Mouse (Mus musculus): Measurements from ENCODE around the gene Rpgrip1l.

Gene Rpgrip1l

DNA sequence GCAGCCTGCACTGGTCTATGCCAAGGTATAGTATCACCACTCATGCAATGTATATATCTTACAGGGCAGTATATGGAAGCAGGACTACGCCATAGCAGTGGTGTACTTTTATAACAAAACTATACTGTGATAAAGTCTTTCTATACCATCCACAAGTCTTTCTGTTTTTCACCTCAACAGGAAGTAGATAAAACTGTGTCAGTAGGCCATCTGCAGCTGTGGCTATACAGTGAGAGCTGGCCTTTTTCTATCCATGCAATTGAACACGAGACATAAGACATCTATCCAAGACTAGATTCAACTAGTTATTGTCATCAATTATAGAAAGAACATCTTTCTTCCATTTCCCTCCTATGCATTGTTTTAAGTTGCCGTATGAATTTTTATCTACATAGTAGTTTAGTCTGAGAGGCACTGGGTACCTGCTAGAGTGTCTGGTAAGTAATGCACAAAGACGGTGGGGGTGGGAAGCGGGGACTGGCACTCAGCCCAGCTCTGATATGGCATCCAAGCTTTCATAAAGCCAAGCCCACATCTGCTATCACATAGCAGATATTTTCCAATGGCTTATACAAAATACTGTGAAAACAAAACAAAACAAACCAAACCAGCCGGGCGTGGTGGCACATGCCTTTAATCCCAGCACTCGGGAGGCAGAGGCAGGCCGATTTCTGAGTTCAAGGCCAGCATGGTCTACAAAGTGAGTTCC, 63.1 kb downstream of the Rpgrip1l start:
- Histone ChIP-seq H3K4me1 (replicated peaks; ENCODE audit: low read depth, low read length) (no peaks in the 10 kb centered on the region), H3K36me3 (ENCODE audit: insufficient read depth, low read length) (no peaks in the 10 kb centered on the region), H3K27me3 (ENCODE audit: insufficient read depth, low read length) (no peaks in the 10 kb centered on the region), H3K9me3 (ENCODE audit: low read length) (no peaks in the 10 kb centered on the region), H3K4me3 (replicated peaks; ENCODE audit: low read length) (no peak overlapping the region)
- TF ChIP-seq NANOG (IDR thresholded peaks at IDR 0.05; ENCODE audit: borderline replicate concordance, low read length) (no peak), CTCF (conservative IDR thresholded peaks at IDR 0.05; ENCODE audit: low read length) (no peak), POU5F1 (IDR thresholded peaks at IDR 0.05; ENCODE audit: borderline replicate concordance, low read length) (no peak)

DNA sequence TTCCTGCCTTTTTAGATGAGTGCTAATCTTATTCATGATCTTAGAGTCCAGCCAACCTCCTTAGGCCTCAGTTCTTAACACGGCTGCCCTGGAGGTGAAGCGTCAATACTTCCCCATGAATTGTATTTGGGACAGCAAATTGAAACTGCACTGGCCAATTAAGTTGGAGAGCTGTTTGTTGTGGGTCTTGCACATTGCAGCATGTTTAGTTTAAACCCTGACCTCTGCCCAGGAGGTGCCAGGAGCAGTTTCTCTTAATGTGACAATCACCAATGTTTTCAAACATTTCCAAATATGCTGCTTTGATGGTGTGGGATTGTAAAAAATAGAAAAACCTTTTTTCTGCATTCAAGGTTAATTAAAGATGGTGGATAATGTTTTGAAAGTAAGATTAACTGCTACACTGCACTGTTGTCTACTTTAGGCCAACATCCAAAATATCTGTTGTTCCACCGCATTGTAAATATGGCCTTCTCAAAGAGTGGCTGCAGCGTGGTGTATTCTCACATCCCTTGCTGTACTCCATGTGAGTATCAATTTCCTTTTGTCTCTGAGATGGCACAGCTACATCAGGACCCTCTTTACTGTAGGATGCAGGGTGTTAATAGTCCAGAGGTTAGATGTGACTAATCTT, 67.1 kb downstream of the Rpgrip1l start:
- Histone ChIP-seq H3K27me3 (ENCODE audit: insufficient read depth, low read length) (no peaks in the 10 kb centered on the region), H3K9me3 (ENCODE audit: low read length) (no peaks in the 10 kb centered on the region), H3K36me3 (ENCODE audit: insufficient read depth, low read length) (no peaks in the 10 kb centered on the region), H3K4me3 (replicated peaks; ENCODE audit: low read length) (no peak overlapping the region), H3K4me1 (replicated peaks; ENCODE audit: low read depth, low read length) (no peaks in the 10 kb centered on the region)
- TF ChIP-seq POU5F1 (IDR thresholded peaks at IDR 0.05; ENCODE audit: borderline replicate concordance, low read length), result no peak
- TF ChIP-seq NANOG (IDR thresholded peaks at IDR 0.05; ENCODE audit: borderline replicate concordance, low read length), result no peak
- TF ChIP-seq CTCF (conservative IDR thresholded peaks at IDR 0.05; ENCODE audit: low read length), result no peak

DNA sequence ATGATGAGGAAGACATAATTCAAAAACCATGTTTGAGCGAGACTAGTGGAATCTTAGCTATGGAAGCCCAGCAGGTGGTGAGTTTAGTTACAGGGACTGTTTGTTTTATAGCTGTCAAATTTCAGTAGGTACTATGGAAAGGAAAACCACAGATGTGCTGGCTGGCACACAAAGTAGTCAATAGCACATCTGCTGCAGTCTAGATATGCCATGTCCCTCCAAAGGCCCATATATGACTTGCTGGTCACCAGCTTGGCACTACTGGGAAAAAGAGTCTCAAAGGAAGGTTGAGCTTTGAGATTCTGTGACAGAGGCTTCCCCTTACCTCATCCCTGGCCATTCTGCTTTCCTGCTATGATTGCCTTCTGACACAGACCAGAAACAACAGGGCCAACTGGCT, 70.3 kb downstream of the Rpgrip1l start:
- Histone ChIP-seq H3K4me1 (replicated peaks; ENCODE audit: low read depth, low read length) (no peaks in the 10 kb centered on the region), H3K9me3 (ENCODE audit: low read length) (no peaks in the 10 kb centered on the region), H3K36me3 (ENCODE audit: insufficient read depth, low read length) (no peaks in the 10 kb centered on the region), H3K4me3 (replicated peaks; ENCODE audit: low read length) (no peak overlapping the region), H3K27me3 (ENCODE audit: insufficient read depth, low read length) (no peaks in the 10 kb centered on the region)
- TF ChIP-seq CTCF (conservative IDR thresholded peaks at IDR 0.05; ENCODE audit: low read length) (no peak), POU5F1 (IDR thresholded peaks at IDR 0.05; ENCODE audit: borderline replicate concordance, low read length) (no peak), NANOG (IDR thresholded peaks at IDR 0.05; ENCODE audit: borderline replicate concordance, low read length) (no peak)

DNA sequence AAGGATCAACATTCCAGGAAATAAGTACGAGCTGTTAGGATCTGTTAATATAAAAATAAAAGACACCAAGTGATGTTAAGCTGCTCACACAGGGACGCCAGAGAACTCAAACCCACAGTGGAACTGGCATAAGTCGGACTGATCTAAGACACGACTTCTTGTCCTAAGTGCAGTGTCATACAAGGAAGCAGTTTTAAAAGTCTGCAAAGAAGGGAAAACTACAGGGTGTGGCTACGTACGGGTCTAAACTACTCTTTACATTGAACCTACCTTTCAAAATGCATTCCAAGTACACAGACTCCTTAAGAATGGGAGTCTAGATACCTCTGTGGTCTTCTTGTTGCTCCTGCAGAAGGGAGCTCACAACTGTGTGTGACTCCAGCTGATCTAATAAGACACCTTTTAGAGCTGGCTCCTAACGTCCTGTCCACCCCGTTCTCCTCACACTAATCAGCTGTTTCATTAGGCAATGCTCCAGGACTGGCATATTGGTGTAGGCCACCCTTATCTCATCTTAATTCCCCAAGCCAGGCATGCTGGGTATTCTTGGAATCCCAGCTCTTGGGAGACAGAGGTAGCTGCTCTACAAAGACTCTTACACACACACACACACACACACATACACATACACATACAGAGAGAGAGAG, 71.1 kb downstream of the Rpgrip1l start:
- H3K4me1 ChIP-seq (replicated peaks; ENCODE audit: low read depth, low read length), result no peaks in the 10 kb centered on the region
- H3K27me3 ChIP-seq (ENCODE audit: insufficient read depth, low read length), result no peaks in the 10 kb centered on the region
- H3K36me3 ChIP-seq (ENCODE audit: insufficient read depth, low read length), result no peaks in the 10 kb centered on the region
- TF ChIP-seq NANOG (IDR thresholded peaks at IDR 0.05; ENCODE audit: borderline replicate concordance, low read length), result no peak
- TF ChIP-seq CTCF (conservative IDR thresholded peaks at IDR 0.05; ENCODE audit: low read length), result no peak
- TF ChIP-seq POU5F1 (IDR thresholded peaks at IDR 0.05; ENCODE audit: borderline replicate concordance, low read length), result no peak
- no peaks in the 10 kb centered on the region for H3K9me3 ChIP-seq (ENCODE audit: low read length)
- H3K4me3 ChIP-seq (replicated peaks; ENCODE audit: low read length), result no peak overlapping the region

DNA sequence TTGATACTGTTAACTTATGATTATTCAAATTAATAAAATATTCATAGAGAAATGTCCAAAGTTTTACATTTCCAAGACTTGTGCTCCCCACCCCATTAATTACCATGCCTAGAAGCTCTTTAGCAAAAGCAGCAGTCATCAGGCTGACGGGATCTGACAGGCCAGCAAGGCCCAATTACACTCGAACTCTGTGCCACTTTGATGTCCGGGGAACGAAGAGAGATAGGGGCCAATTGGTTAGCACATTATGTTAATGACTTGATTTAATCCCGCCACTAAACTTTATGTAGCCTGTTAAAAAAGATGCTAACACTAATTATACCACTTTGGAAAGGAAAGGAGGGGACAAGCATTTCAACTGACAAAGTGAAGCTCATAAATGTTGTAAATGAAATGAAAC, 71.7 kb downstream of the Rpgrip1l start:
- Histone ChIP-seq H3K27me3 (ENCODE audit: insufficient read depth, low read length) (no peaks in the 10 kb centered on the region), H3K36me3 (ENCODE audit: insufficient read depth, low read length) (no peaks in the 10 kb centered on the region), H3K4me3 (replicated peaks; ENCODE audit: low read length) (no peak overlapping the region), H3K4me1 (replicated peaks; ENCODE audit: low read depth, low read length) (no peaks in the 10 kb centered on the region), H3K9me3 (ENCODE audit: low read length) (no peaks in the 10 kb centered on the region)
- TF ChIP-seq CTCF (conservative IDR thresholded peaks at IDR 0.05; ENCODE audit: low read length), result no peak
- TF ChIP-seq POU5F1 (IDR thresholded peaks at IDR 0.05; ENCODE audit: borderline replicate concordance, low read length), result no peak
- TF ChIP-seq NANOG (IDR thresholded peaks at IDR 0.05; ENCODE audit: borderline replicate concordance, low read length), result no peak

DNA sequence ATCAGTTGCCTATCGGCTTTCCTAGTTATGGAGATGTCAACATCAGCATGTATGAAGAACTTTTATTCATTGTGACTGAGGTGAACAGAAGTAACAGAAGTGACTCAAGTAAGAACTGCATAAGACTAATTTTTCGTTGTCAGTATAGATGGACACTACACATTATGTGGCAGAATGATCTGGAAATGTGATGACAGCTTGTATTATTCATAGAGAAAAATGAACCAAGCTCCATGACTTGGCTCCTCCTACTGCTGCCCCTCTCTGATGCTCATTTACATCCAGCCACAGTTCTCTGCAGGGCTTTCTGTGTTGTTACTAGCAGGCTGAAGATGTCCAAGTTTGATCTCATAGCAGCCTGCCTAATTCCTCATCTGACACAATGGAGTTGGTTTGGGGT, 75.9 kb downstream of the Rpgrip1l start:
- H3K4me3 ChIP-seq (replicated peaks; ENCODE audit: low read length), result no peak overlapping the region
- peaks cover 2% of the 10 kb centered on the region; the same call in 1 of the 2 replicates for H3K9me3 ChIP-seq (ENCODE audit: low read length)
- TF ChIP-seq NANOG (IDR thresholded peaks at IDR 0.05; ENCODE audit: borderline replicate concordance, low read length) (no peak), POU5F1 (IDR thresholded peaks at IDR 0.05; ENCODE audit: borderline replicate concordance, low read length) (no peak), CTCF (conservative IDR thresholded peaks at IDR 0.05; ENCODE audit: low read length) (no peak)
- H3K4me1 ChIP-seq (replicated peaks; ENCODE audit: low read depth, low read length), result no peaks in the 10 kb centered on the region
- no peaks in the 10 kb centered on the region for H3K27me3 ChIP-seq (ENCODE audit: insufficient read depth, low read length)
- no peaks in the 10 kb centered on the region for H3K36me3 ChIP-seq (ENCODE audit: insufficient read depth, low read length)

DNA sequence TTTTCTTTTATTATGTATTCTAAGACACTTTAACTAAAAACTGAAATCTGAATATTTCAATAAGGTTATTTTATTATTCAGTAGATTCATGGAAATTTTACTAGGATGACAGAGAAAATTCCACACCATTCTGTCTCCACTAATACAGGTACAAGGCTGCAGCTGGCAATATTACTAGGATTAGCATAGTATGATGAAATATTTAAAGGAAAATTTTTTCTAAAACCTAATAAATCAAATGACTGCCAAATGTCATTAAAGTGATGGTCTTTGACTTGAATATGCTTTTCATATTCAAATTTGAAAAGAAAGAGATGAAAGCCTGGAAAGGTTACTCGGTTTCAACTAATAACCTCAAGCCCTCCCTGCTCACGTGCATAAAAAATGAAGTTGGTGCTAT, 79.0 kb downstream of the Rpgrip1l start:
- no peaks in the 10 kb centered on the region for H3K4me1 ChIP-seq (replicated peaks; ENCODE audit: low read depth, low read length)
- no peaks in the 10 kb centered on the region for H3K27me3 ChIP-seq (ENCODE audit: insufficient read depth, low read length)
- H3K36me3 ChIP-seq (ENCODE audit: insufficient read depth, low read length), result peaks cover 3% of the 10 kb centered on the region; the same call in 1 of the 2 replicates
- no peak overlapping the region for H3K4me3 ChIP-seq (replicated peaks; ENCODE audit: low read length)
- H3K9me3 ChIP-seq (ENCODE audit: low read length), result peaks cover 10% of the 10 kb centered on the region
- TF ChIP-seq NANOG (IDR thresholded peaks at IDR 0.05; ENCODE audit: borderline replicate concordance, low read length), result no peak
- TF ChIP-seq POU5F1 (IDR thresholded peaks at IDR 0.05; ENCODE audit: borderline replicate concordance, low read length), result no peak
- TF ChIP-seq CTCF (conservative IDR thresholded peaks at IDR 0.05; ENCODE audit: low read length), result no peak

DNA sequence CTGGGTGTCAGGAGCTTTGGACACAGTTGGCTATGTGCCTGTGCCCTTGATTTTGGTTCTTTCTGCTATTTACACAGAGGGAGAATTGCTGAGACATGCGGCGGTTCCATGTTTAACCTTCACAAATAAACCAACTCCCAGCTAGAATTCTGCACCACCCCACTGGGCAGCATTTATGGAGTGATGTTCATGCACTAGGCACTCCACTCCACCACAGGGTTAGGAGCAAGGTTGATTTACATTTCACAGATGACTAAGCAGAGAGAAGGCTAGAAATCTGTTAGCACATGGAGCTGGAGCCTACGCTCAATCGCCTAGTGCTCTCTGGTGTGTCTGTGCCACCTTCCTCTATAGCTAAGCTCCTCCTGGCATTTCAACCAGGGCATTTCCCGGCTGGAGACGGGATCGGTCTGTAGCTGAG, 85.6 kb downstream of the Rpgrip1l start:
- no peak for TF ChIP-seq POU5F1 (IDR thresholded peaks at IDR 0.05; ENCODE audit: borderline replicate concordance, low read length)
- TF ChIP-seq CTCF (conservative IDR thresholded peaks at IDR 0.05; ENCODE audit: low read length), result no peak
- TF ChIP-seq NANOG (IDR thresholded peaks at IDR 0.05; ENCODE audit: borderline replicate concordance, low read length), result no peak
- no peaks in the 10 kb centered on the region for H3K4me1 ChIP-seq (replicated peaks; ENCODE audit: low read depth, low read length)
- peaks cover 3% of the 10 kb centered on the region; the same call in 1 of the 2 replicates for H3K36me3 ChIP-seq (ENCODE audit: insufficient read depth, low read length)
- no peaks in the 10 kb centered on the region for H3K27me3 ChIP-seq (ENCODE audit: insufficient read depth, low read length)
- peaks cover 10% of the 10 kb centered on the region for H3K9me3 ChIP-seq (ENCODE audit: low read length)
- H3K4me3 ChIP-seq (replicated peaks; ENCODE audit: low read length), result no peak overlapping the region
